Mouse (Mus musculus): ENCODE data around the gene Gm45021.

The Gm45021 gene

GRCm38 (mm10) chr6:48572014-48572413, 17.4 kb upstream of the Gm45021 start:
- intact Hi-C loops (cut with DNase I): no loop called here

- intact Hi-C loops (cut with DNase I): no loop called here
Observed at GRCm38 (mm10) chr6:48572572-48573061, 16.8 kb upstream of the Gm45021 start, which contains the start of gene Rarres2. Gene Rarres2 (minus strand): TSS chr6:48572789.

- intact Hi-C loops (cut with DNase I): no loop called here
Observed at GRCm38 (mm10) chr6:48573280-48573679, 16.1 kb upstream of the Gm45021 start.

GRCm38 (mm10) chr6:48573981-48574380, 15.4 kb upstream of the Gm45021 start:
- intact Hi-C loops (cut with DNase I): no loop called here

- intact Hi-C loops (cut with DNase I): no loop called here
Observed at GRCm38 (mm10) chr6:48578736-48579135, 10.7 kb upstream of the Gm45021 start.

GRCm38 (mm10) chr6:48579215-48579648, 10.2 kb upstream of the Gm45021 start:
- intact Hi-C loops (cut with DNase I): no loop called here

GRCm38 (mm10) chr6:48581257-48581656, 8.2 kb upstream of the Gm45021 start:
- intact Hi-C loops (cut with DNase I): no loop called here

- intact Hi-C loops (cut with DNase I): loop anchor here (2.0 kb wide), 1 partner anchor 61 kb away; no protein-coding TSS in a partner anchor
Observed at GRCm38 (mm10) chr6:48582037-48582436, 7.4 kb upstream of the Gm45021 start.

- intact Hi-C loops (cut with DNase I): no loop called here
Observed at GRCm38 (mm10) chr6:48591221-48591845, 1.9 kb downstream of the Gm45021 start.

GRCm38 (mm10) chr6:48591871-48592270, 2.5 kb downstream of the Gm45021 start:
- intact Hi-C loops (cut with DNase I): no loop called here

- intact Hi-C loops (cut with DNase I): no loop called here
Observed at GRCm38 (mm10) chr6:48593158-48594042, 4.0 kb downstream of the Gm45021 start, which contains the start of the genes Repin1 and Gm44965. Gene Repin1 (plus strand): TSS chr6:48593883. Gene Gm44965 (plus strand): TSS chr6:48593941.

GRCm38 (mm10) chr6:48594043-48594738, 4.8 kb downstream of the Gm45021 start:
- intact Hi-C loops (cut with DNase I): no loop called here

GRCm38 (mm10) chr6:48595278-48595677, 5.9 kb downstream of the Gm45021 start:
- intact Hi-C loops (cut with DNase I): loop anchor here (5.0 kb wide), 1 partner anchor 48 kb away; no protein-coding TSS in a partner anchor

GRCm38 (mm10) chr6:48596545-48597232, 7.3 kb downstream of the Gm45021 start:
- intact Hi-C loops (cut with DNase I): loop anchor here (5.0 kb wide), 1 partner anchor 49 kb away; no protein-coding TSS in a partner anchor

GRCm38 (mm10) chr6:48597233-48597625, 7.8 kb downstream of the Gm45021 start:
- intact Hi-C loops (cut with DNase I): loop anchor here (5.0 kb wide), 1 partner anchor 50 kb away; no protein-coding TSS in a partner anchor

GRCm38 (mm10) chr6:48600594-48600993, 11.2 kb downstream of the Gm45021 start:
- intact Hi-C loops (cut with DNase I): no loop called here

GRCm38 (mm10) chr6:48601271-48602079, 12.1 kb downstream of the Gm45021 start, which contains the start of gene Zfp775:
Gene Zfp775 (plus strand): TSS chr6:48602063.
- intact Hi-C loops (cut with DNase I): no loop called here

- intact Hi-C loops (cut with DNase I): no loop called here
Observed at GRCm38 (mm10) chr6:48602080-48602741, 12.8 kb downstream of the Gm45021 start.

GRCm38 (mm10) chr6:48608124-48608523, 18.7 kb downstream of the Gm45021 start:
- intact Hi-C loops (cut with DNase I): no loop called here
